Mouse (Mus musculus) lung, adult 2 months (tissue): ENCODE results near the gene Atxn2.

Experiments used
- CTCF ChIP-seq: fragments of 200-500 bp; IDR thresholded peaks from 2 replicates; pipeline ENCODE4 v1.5.1; 2011; ENCODE audit warnings: mild to moderate bottlenecking, low read length, control low read depth; ENCODE audit not compliant: insufficient read depth
- POLR2A ChIP-seq: fragments of 200-500 bp; IDR thresholded peaks from 2 replicates; pipeline ENCODE4 v1.6.1; 2011; ENCODE audit warnings: low read depth, mild to moderate bottlenecking, control low read depth, low read length, borderline replicate concordance; ENCODE audit errors: extremely low read depth

DNA sequence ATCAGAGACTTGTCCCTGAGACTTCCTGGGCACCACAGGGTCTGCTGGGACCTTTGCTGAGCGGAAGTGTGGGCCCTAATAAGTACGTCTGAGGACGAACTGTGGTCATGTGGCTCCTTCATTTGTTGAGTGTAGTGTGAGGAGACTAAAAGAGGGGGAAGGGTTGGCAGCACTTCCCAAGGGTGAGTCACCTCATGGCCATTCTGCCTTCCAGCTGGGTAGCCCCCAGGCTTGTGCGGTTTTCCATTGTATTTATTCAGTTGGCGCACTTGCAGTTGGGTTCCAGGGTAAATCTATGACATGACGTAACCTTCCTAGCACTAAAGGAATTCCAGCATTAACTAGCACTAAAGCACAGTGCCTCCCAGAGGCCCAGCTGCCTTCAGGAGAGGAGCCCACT, 25.6 kb upstream of the Atxn2 start:
- TF ChIP-seq CTCF (no peak), POLR2A (no peak)
